Mouse (Mus musculus) colon, adult 2 months (tissue): Measurements from ENCODE around the gene Adgrf1. TPM values are rescaled to one million over a fixed set of nuclear protein-coding genes. Genes with fewer than 3 reads are reported as not detected.

ENCODE experiments used
- polyA plus RNA-seq: library from polyadenylated mRNA; depleted of rRNA; stranded (reverse); fragments of >200 nt; gene quantifications from 2 replicates; pipeline ENCODE4 v1.2.3, GENCODE M21; 2012; rRNA removed

Gene Adgrf1
- polyA plus RNA-seq: 0.30 and 0.41 TPM in 2 replicates

GRCm38 (mm10) chr17:43270161-43270560 lies at the start of gene Adgrf1:
Adgrf1 (plus strand) TSS chr17:43270329.

GRCm38 (mm10) chr17:43359826-43360619 lies 89.9 kb downstream of the Adgrf1 start, which contains the start of gene Adgrf5:
Adgrf5 (plus strand) TSS chr17:43360451.

Other genes starting within 250 kb of the Adgrf1 start
- gene Adgrf5, start 90.1 kb downstream of the Adgrf1 start, polyA plus RNA-seq: 3.5 and 4.5 TPM in 2 replicates
- gene Mep1a, start 232.5 kb downstream of the Adgrf1 start, polyA plus RNA-seq: 110 and 130 TPM in 2 replicates